Mouse (Mus musculus): Measurements from ENCODE around the gene Arpc5l.
A peak's percentile ranks its signal among the peaks of the same experiment; 100 is the strongest.

- no peak for TF ChIP-seq CTCF (IDR thresholded peaks at IDR 0.05; ENCODE audit: borderline replicate concordance, insufficient read depth, low read depth, low read length)
- peak; percentile 92 for TF ChIP-seq POLR2A (IDR thresholded peaks at IDR 0.05; ENCODE audit: borderline replicate concordance, insufficient read depth, low read length)
Observed at GRCm38 (mm10) chr2:39007865-39008264, 2.7 kb downstream of the Arpc5l start.
